Mouse (Mus musculus): ENCODE measurements around the gene Pde8a. TPM values are rescaled to one million over a fixed set of nuclear protein-coding genes. Genes with fewer than 3 reads are reported as not detected.

The Pde8a gene
- 0.84 TPM for polyA plus RNA-seq (2017; shearing (Covaris generic))

DNA sequence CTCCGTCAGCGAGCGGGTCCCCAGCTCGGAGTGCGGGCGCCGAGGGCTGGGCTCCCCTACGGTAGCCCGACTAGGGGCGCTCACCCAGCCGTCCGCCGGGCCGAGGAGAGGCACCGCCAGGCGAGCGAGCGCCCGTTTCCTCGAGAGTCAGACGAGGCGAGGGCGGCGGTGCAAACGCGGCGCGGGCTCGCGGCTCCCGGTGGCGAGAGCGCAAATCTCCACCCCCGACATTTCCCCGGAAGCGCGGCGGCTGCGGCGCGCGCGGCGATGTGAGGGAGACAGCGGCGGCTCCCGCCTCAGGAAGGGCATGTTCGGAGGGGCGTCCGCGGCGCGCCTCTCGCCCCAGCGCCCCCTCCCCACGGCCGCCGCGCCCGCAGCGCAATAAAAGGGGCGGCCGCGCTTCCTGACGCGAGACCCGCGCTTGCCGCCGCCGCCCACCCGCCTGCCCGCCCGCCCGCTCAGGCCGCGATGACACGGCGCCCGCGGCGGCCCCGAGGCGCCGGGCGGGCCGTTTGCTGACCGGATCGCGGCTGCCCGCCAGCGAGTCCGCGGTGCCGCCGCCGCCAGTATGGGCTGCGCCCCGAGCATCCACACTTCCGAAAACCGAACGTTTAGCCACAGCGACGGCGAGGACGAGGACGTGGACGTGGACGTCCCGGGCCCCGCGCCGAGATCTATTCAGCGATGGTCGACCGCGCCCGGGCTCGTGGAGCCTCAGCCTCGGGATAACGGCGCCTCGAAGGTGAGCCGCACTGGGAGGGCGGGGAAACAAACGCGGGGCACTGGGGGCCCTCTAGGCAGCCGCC lies at the start of gene Pde8a:
Gene Pde8a (plus strand): TSS at position 250 of the 806 bp plus-strand sequence.

DNA sequence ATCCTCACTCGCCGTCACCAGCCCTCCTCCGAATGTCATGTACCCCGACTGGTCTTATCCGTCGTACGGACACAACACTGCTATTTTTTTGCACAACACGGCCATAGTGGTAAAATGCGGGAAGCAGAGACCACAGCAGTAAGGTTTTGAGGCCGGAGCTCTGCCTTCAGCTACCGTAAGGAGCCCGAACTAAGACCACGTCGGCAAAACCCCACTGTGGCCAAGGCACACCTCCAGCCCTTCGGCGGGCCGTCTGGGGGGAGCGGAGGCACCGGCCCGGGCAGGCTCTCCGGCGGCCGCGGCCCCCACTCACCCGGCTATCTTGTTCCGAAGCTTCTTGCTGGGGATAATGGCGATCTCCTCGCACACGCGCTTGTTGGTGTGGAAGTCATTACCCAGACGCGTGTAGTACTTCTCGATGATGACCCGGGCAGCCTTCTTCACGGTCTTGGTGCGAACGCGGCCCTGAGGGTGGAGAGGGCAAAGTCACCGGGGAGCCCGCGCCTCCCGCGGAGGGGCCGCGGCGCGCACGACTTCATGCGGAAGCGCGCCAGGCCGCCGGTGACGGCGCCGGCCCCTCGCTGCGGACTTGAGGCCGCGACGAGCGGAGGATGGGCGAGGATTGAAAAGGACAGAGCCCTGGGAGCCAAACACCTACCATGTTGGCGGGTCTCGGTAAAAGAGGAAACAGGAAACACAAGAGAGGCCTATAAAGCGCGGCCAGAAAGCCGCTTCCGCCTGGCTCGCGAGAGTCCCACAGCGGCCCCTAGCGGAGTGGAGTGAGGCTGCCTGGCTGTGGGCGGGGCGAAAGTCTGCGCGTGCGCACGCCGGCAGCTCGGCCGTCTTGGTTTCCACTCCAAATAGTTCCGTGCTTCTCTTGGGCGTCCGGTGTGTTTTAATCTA lies 131.4 kb downstream of the Pde8a start, which contains the start of gene Rps17:
Gene Rps17 (minus strand): TSS at position 711 of the 903 bp plus-strand sequence.

Other genes starting within 250 kb of the Pde8a start
- gene Zfp592, start 219.9 kb upstream of the Pde8a start, polyA plus RNA-seq (2017; shearing (Covaris generic)), result 12.7 TPM
- 0.21 TPM for gene Alpk3, start 156.0 kb upstream of the Pde8a start, polyA plus RNA-seq (2017; shearing (Covaris generic))
- gene Slc28a1, start 98.8 kb upstream of the Pde8a start, polyA plus RNA-seq (2017; shearing (Covaris generic)), result not detected
- gene Rps17, start 131.7 kb downstream of the Pde8a start, polyA plus RNA-seq (2017; shearing (Covaris generic)), result 978 TPM
- 0.36 TPM for gene Cpeb1, start 241.9 kb downstream of the Pde8a start, polyA plus RNA-seq (2017; shearing (Covaris generic))

Data from CD4-positive, CD25-positive, alpha-beta regulatory T cell, adult 9 weeks (primary cell).